In the genomic region with DNA sequence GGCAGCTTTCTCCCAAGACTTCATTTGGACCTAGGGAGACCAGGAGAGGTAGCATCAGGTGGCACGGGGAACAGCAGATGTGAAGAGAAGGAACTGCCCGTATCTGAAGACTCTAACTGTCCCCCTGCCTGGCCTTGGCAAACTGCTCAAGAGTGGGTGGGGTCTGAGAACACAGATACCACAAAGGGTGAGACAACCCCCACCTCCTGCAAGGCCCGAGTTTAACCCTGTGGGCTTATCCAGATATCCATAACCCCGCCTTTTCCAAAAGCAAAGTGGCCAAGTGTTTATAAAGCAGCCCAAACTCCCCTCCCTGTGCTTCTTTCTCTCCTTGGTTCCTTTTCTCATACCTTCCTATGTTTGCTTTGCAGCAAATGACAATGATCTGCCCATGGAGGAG, we compare ENCODE assay signal across 1 mouse cellular context.
TF ChIP-seq lines count a peak whose summit lies in the region.

No protein-coding gene starts in this region.

TF ChIP-seq in MEL, 35 proteins besides CTCF, POLR2A, EP300 and RAD21 (continued from another document):
- TF ChIP-seq GATA1 (IDR thresholded peaks at IDR 0.05; ENCODE audit: low read depth, low read length) (peak; percentile 41; the same call in 1 of the 2 replicates), POLR2AphosphoS2 (IDR thresholded peaks at IDR 0.05; ENCODE audit: low read length) (no peak)
